Mouse (Mus musculus): ENCODE measurements around the gene Polr1e. TPM values are rescaled to one million over a fixed set of nuclear protein-coding genes. Genes with fewer than 3 reads are reported as not detected.

Gene Polr1e
- total and polyA plus RNA-seq, 3 experiments, result 37.2 to 87.7 (median 78.6) TPM

DNA sequence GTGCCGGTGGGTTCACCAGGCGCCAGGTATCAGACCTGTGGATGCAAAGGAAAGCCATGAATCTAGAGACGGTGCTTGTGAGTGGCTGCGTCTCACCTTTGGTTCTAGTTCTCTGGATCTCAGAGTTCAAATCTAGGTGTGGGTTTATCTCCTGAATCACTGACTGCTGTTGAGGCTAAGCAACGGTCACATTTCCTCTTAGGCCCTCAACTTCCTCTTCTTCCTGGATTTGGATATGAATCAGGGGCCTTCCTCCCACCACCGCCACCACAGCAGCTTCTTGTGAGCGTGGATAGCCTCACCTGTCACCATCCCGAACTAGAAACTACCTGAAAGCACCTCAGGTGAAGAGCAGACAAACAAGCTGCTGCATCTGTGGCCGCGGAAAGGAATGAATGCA, 17.7 kb downstream of the Polr1e start:
- H3K27ac ChIP-seq (ENCODE audit: insufficient read depth, low read depth), result no peak overlapping the region
- H3K4me3 ChIP-seq (replicated peaks in 1 of 3; ENCODE audit: low read depth in 2 of 3, low read length in 2 of 3, poor library complexity in 1 of 3), result no peak overlapping the region
- H3K9me3 ChIP-seq (replicated peaks; ENCODE audit: low read length), result no peaks in the 10 kb centered on the region
- no peaks in the 10 kb centered on the region for H3K27me3 ChIP-seq (replicated peaks)
- no peak for DNase-seq (ENCODE audit: extremely low read depth)
- in situ Hi-C loops (cut with MboI; ENCODE audit: low pct_ligation_motif_present, low pct_unique_long_range_greater_than_20kb, low sequenced_read_pairs) (no loop called here), dilution Hi-C loops (cut with MboI; ENCODE audit: extremely low pct_ligation_motif_present, extremely low pct_unique_long_range_greater_than_20kb, low sequenced_read_pairs) (no loop called here)
- H3K4me1 ChIP-seq (ENCODE audit: control insufficient read depth in 1 of 2, insufficient read depth in 2 of 2), result peaks cover 0 to 9% of the 10 kb centered on the region in 2 experiments; a peak in 2 of 4 replicates
- TF ChIP-seq TCF12 (IDR thresholded peaks at IDR 0.05; ENCODE audit: low read depth, low read length), result no peak
- no peak for TF ChIP-seq POLR2AphosphoS2 (IDR thresholded peaks at IDR 0.05; ENCODE audit: low read depth, low read length)
- TF ChIP-seq CHD1 (IDR thresholded peaks at IDR 0.05; ENCODE audit: low read depth, low read length), result no peak
- no peak for TF ChIP-seq KAT2A (IDR thresholded peaks at IDR 0.05; ENCODE audit: insufficient replicate concordance, low read length)
- TF ChIP-seq GABPA (IDR thresholded peaks at IDR 0.05; ENCODE audit: insufficient replicate concordance, low read depth, low read length), result no peak
- TF ChIP-seq NELFE (IDR thresholded peaks at IDR 0.05; ENCODE audit: low read depth, low read length), result no peak
- TF ChIP-seq MXI1 (IDR thresholded peaks at IDR 0.05; ENCODE audit: low read depth, low read length), result no peak
- TF ChIP-seq MEF2A (IDR thresholded peaks at IDR 0.05; ENCODE audit: borderline replicate concordance, low read depth, low read length), result no peak
- TF ChIP-seq BHLHE40 (IDR thresholded peaks at IDR 0.05; ENCODE audit: low read depth, low read length), result no peak
- no peak for TF ChIP-seq USF1 (IDR thresholded peaks at IDR 0.05; ENCODE audit: low read depth, low read length)
- TF ChIP-seq MAZ (IDR thresholded peaks at IDR 0.05; ENCODE audit: low read depth, low read length), result no peak
- TF ChIP-seq RAD21 (IDR thresholded peaks at IDR 0.05; ENCODE audit: low read depth, low read length), result no peak
- no peak for TF ChIP-seq MAFK (IDR thresholded peaks at IDR 0.05; ENCODE audit: insufficient replicate concordance, low read length)
- TF ChIP-seq HCFC1 (IDR thresholded peaks at IDR 0.05; ENCODE audit: low read depth, low read length), result no peak
- no peak for TF ChIP-seq MAX (IDR thresholded peaks at IDR 0.05; ENCODE audit: low read length)
- TF ChIP-seq PAX5 (IDR thresholded peaks at IDR 0.05; ENCODE audit: low read length), result no peak
- TF ChIP-seq ZC3H11A (IDR thresholded peaks at IDR 0.05; ENCODE audit: low read depth, low read length), result no peak
- no peak for TF ChIP-seq SMC3 (IDR thresholded peaks at IDR 0.05; ENCODE audit: low read depth, low read length)
- H3K4me2 ChIP-seq (ENCODE audit: insufficient read depth, low read depth, poor library complexity, severe bottlenecking), result no peak overlapping the region
- no peaks in the 10 kb centered on the region for H3K79me2 ChIP-seq (replicated peaks; ENCODE audit: control insufficient read depth, extremely low read depth, insufficient read depth, poor library complexity, severe bottlenecking)
- H3K9ac ChIP-seq (ENCODE audit: insufficient read depth, low read depth), result no peak overlapping the region
- H3K36me3 ChIP-seq (replicated peaks in 1 of 2; ENCODE audit: control insufficient read depth in 1 of 2, insufficient read depth in 1 of 2, low read length in 1 of 2), result peaks cover 15 to 47% of the 10 kb centered on the region in 2 experiments

DNA sequence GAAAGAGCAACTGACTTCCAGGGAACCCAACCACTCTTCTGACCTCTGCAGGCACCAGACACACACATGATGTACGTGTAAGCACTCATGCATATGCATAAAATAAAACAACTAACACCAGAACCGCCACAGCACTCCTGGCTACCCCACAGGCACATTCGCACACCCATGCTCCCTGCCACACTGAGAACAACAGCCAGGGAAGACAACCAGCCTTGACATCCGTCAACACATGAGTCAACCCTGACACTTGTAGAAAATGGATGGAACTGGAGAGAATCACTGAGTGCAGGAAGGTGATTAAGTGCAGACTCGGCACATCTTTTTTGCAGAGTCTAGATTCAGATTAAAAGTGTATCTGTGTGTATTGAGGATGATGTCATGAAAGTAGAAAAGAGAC, 18.2 kb downstream of the Polr1e start:
- Histone ChIP-seq H3K4me1 (ENCODE audit: control insufficient read depth in 1 of 2, insufficient read depth in 2 of 2) (peaks cover 0 to 9% of the 10 kb centered on the region in 2 experiments; a peak in 2 of 4 replicates), H3K36me3 (replicated peaks in 1 of 2; ENCODE audit: control insufficient read depth in 1 of 2, insufficient read depth in 1 of 2, low read length in 1 of 2) (peaks cover 12 to 42% of the 10 kb centered on the region in 2 experiments)
- TF ChIP-seq ZMIZ1 (IDR thresholded peaks at IDR 0.05; ENCODE audit: low read depth, low read length) (no peak), MXI1 (IDR thresholded peaks at IDR 0.05; ENCODE audit: low read depth, low read length) (no peak), GABPA (IDR thresholded peaks at IDR 0.05; ENCODE audit: insufficient replicate concordance, low read depth, low read length) (no peak), UBTF (IDR thresholded peaks at IDR 0.05; ENCODE audit: low read depth, low read length) (no peak), USF2 (conservative IDR thresholded peaks at IDR 0.05; ENCODE audit: low read depth, low read length) (no peak)

More for the DNA sequence above, 18.2 kb downstream of the Polr1e start:
- Histone ChIP-seq H3K79me2 (replicated peaks; ENCODE audit: control insufficient read depth, extremely low read depth, insufficient read depth, poor library complexity, severe bottlenecking) (no peaks in the 10 kb centered on the region), H3K9me3 (replicated peaks; ENCODE audit: low read length) (no peaks in the 10 kb centered on the region), H3K9ac (ENCODE audit: insufficient read depth, low read depth) (no peak overlapping the region), H3K27ac (ENCODE audit: insufficient read depth, low read depth) (no peak overlapping the region), H3K27me3 (replicated peaks) (no peaks in the 10 kb centered on the region), H3K4me3 (replicated peaks in 1 of 3; ENCODE audit: low read depth in 2 of 3, low read length in 2 of 3, poor library complexity in 1 of 3) (no peak overlapping the region), H3K4me2 (ENCODE audit: insufficient read depth, low read depth, poor library complexity, severe bottlenecking) (no peak overlapping the region)
- in situ Hi-C loops (cut with MboI; ENCODE audit: low pct_ligation_motif_present, low pct_unique_long_range_greater_than_20kb, low sequenced_read_pairs) (no loop called here), dilution Hi-C loops (cut with MboI; ENCODE audit: extremely low pct_ligation_motif_present, extremely low pct_unique_long_range_greater_than_20kb, low sequenced_read_pairs) (no loop called here)
- DNase-seq (ENCODE audit: extremely low read depth), result no peak
